Mouse (Mus musculus) forebrain, embryonic 14.5 days (tissue): ENCODE measurements around the gene Cds2. TPM values are rescaled to one million over a fixed set of nuclear protein-coding genes. Genes with fewer than 3 reads are reported as not detected.
A peak's percentile ranks its signal among the peaks of the same experiment; 100 is the strongest.

Experiments
- ATAC-seq: fragments of 200-750 bp; cut with Nextera tagmentation; 2 replicates; pipeline ENCODE4 v1.8.0; 2017; ENCODE audit warnings: mild to moderate bottlenecking, moderate library complexity
- DNase-seq: peaks from one replicate; pipeline ENCODE4 v3.0.0-alpha.2; 2015; ENCODE audit warnings: low spot score
- H3K27ac ChIP-seq: fragments of 300-500 bp; sonication (generic); 2 replicates; pipeline ENCODE4 v1.5.1; 2014; ENCODE audit warnings: low read depth, mild to moderate bottlenecking, control low read depth, low read length, moderate library complexity
- H3K27me3 ChIP-seq: fragments of 300-500 bp; sonication (generic); replicated peaks from 2 replicates; pipeline ENCODE4 v1.6.1; 2014; ENCODE audit warnings: low read length, control low read depth, mixed read lengths; ENCODE audit not compliant: control insufficient read depth, insufficient read depth
- H3K36me3 ChIP-seq: fragments of 300-500 bp; sonication (generic); 2 replicates; pipeline ENCODE4 v1.6.1; 2014; ENCODE audit warnings: low read length, control low read depth; ENCODE audit not compliant: control insufficient read depth, insufficient read depth
- H3K4me1 ChIP-seq: fragments of 300-500 bp; sonication (generic); 2 replicates; pipeline ENCODE4 v1.6.1; 2014; ENCODE audit warnings: antibody characterized with exemption, low read length, control low read depth; ENCODE audit not compliant: control insufficient read depth, insufficient read depth
- H3K4me2 ChIP-seq: fragments of 300-500 bp; sonication (generic); 2 replicates; pipeline ENCODE4 v1.6.1; 2014; ENCODE audit warnings: mild to moderate bottlenecking, control low read depth, low read length
- H3K4me3 ChIP-seq: fragments of 300-500 bp; sonication (generic); 2 replicates; pipeline ENCODE4 v1.5.1; 2014; ENCODE audit warnings: low read depth, low read length, control low read depth
- H3K9ac ChIP-seq: fragments of 300-500 bp; sonication (generic); 2 replicates; pipeline ENCODE4 v1.6.1; 2014; ENCODE audit warnings: mild to moderate bottlenecking, low read length, control low read depth, moderate library complexity
- H3K9me3 ChIP-seq: fragments of 300-500 bp; sonication (generic); replicated peaks from 2 replicates; pipeline ENCODE4 v1.6.1; 2016; ENCODE audit warnings: low read length, control low read depth, mixed read lengths; ENCODE audit not compliant: control insufficient read depth
- WGBS: fragments of 180-500 bp; shearing (Covaris S2); extraction: QIAGEN DNeasy Blood & Tissue Kit; methylation state at CpG from one replicate; pipeline ENCODE4 v1.1.7; 2014; 5-methylcytosine and 5-hydroxymethylcytosine counted together
- polyA plus RNA-seq: library from polyadenylated mRNA; unstranded; fragments of >200 nt; fragmentation: Nextera tagmentation; extraction: Ambion mirVana; gene quantifications from 2 replicates; pipeline ENCODE4 v1.2.1, GENCODE M21; 2014

Cds2 gene
- polyA plus RNA-seq, 1 experiment from 2014 or later = 23.2 TPM

- H3K27me3 ChIP-seq = no peaks in the 10 kb centered on the region
- under 1% methylated on average over 46 of the region's 47 CpGs for WGBS
- peak overlapping the region; percentile 86 for H3K27ac ChIP-seq
- peak; percentile 27 for ATAC-seq
- peak overlapping the region; percentile 93 for H3K9ac ChIP-seq
- peaks cover 14% of the 10 kb centered on the region for H3K4me1 ChIP-seq
- peak overlapping the region; percentile 47 for H3K4me2 ChIP-seq
- H3K36me3 ChIP-seq = no peaks in the 10 kb centered on the region
- H3K9me3 ChIP-seq = no peaks in the 10 kb centered on the region
- peak overlapping the region; percentile 92 for H3K4me3 ChIP-seq
- peak; percentile 36 for DNase-seq
Measured at GRCm38 (mm10) chr2:132263421-132264265, 695 bp downstream of the Cds2 start.

GRCm38 (mm10) chr2:132264266-132264710, 1.3 kb downstream of the Cds2 start:
- H3K4me1 ChIP-seq = peaks cover 14% of the 10 kb centered on the region
- H3K27ac ChIP-seq = no peak overlapping the region
- H3K36me3 ChIP-seq = no peaks in the 10 kb centered on the region
- peak overlapping the region; percentile 92 for H3K4me3 ChIP-seq
- H3K9me3 ChIP-seq = no peaks in the 10 kb centered on the region
- H3K9ac ChIP-seq = peak overlapping the region; percentile 93
- whole genome bisulfite sequencing = 16% methylated on average over 6 of the region's 6 CpGs
- peak overlapping the region; percentile 47 for H3K4me2 ChIP-seq
- H3K27me3 ChIP-seq = no peaks in the 10 kb centered on the region
- DNase-seq = no peak
- no peak for ATAC-seq

GRCm38 (mm10) chr2:132265196-132265595, 2.2 kb downstream of the Cds2 start:
- H3K9me3 ChIP-seq = no peaks in the 10 kb centered on the region
- H3K27ac ChIP-seq = no peak overlapping the region
- H3K4me1 ChIP-seq = peaks cover 14% of the 10 kb centered on the region
- 92% methylated on average over 9 of the region's 9 CpGs for WGBS
- H3K27me3 ChIP-seq = no peaks in the 10 kb centered on the region
- peak overlapping the region; percentile 47 for H3K4me2 ChIP-seq
- DNase-seq = no peak
- no peak overlapping the region for H3K9ac ChIP-seq
- H3K36me3 ChIP-seq = no peaks in the 10 kb centered on the region
- H3K4me3 ChIP-seq = no peak overlapping the region
- ATAC-seq = no peak

- Histone ChIP-seq H3K4me1 (peaks cover 14% of the 10 kb centered on the region), H3K27me3 (no peaks in the 10 kb centered on the region), H3K4me2 (no peak overlapping the region), H3K9me3 (no peaks in the 10 kb centered on the region), H3K4me3 (no peak overlapping the region), H3K27ac (no peak overlapping the region), H3K9ac (no peak overlapping the region), H3K36me3 (no peaks in the 10 kb centered on the region)
- WGBS = 93% methylated on average over 3 of the region's 3 CpGs
- DNase-seq = no peak
- no peak for ATAC-seq
Measured at GRCm38 (mm10) chr2:132266086-132266485, 3.1 kb downstream of the Cds2 start.

- no peaks in the 10 kb centered on the region for H3K27me3 ChIP-seq
- H3K4me2 ChIP-seq = no peak overlapping the region
- H3K27ac ChIP-seq = no peak overlapping the region
- no peaks in the 10 kb centered on the region for H3K9me3 ChIP-seq
- no peak overlapping the region for H3K4me3 ChIP-seq
- H3K9ac ChIP-seq = no peak overlapping the region
- no peak for DNase-seq
- no peaks in the 10 kb centered on the region for H3K36me3 ChIP-seq
- H3K4me1 ChIP-seq = peaks cover 11% of the 10 kb centered on the region
- ATAC-seq = no peak
- WGBS = 96% methylated on average over 3 of the region's 3 CpGs
Measured at GRCm38 (mm10) chr2:132269217-132269616, 6.3 kb downstream of the Cds2 start.

- 82% methylated on average over 2 of the region's 2 CpGs for WGBS
- no peaks in the 10 kb centered on the region for H3K36me3 ChIP-seq
- H3K9me3 ChIP-seq = no peaks in the 10 kb centered on the region
- no peak for ATAC-seq
- DNase-seq = no peak
- no peaks in the 10 kb centered on the region for H3K4me1 ChIP-seq
- H3K4me3 ChIP-seq = no peak overlapping the region
- H3K4me2 ChIP-seq = no peak overlapping the region
- no peak overlapping the region for H3K9ac ChIP-seq
- H3K27ac ChIP-seq = no peak overlapping the region
- H3K27me3 ChIP-seq = no peaks in the 10 kb centered on the region
Measured at GRCm38 (mm10) chr2:132270331-132270951, 7.5 kb downstream of the Cds2 start.

- no peaks in the 10 kb centered on the region for H3K27me3 ChIP-seq
- no peak for ATAC-seq
- 71% methylated on average over 6 of the region's 6 CpGs for WGBS
- no peak overlapping the region for H3K9ac ChIP-seq
- no peak overlapping the region for H3K27ac ChIP-seq
- H3K4me3 ChIP-seq = no peak overlapping the region
- DNase-seq = no peak
- no peaks in the 10 kb centered on the region for H3K36me3 ChIP-seq
- H3K9me3 ChIP-seq = no peaks in the 10 kb centered on the region
- no peak overlapping the region for H3K4me2 ChIP-seq
- no peaks in the 10 kb centered on the region for H3K4me1 ChIP-seq
Measured at GRCm38 (mm10) chr2:132272694-132273389, 9.9 kb downstream of the Cds2 start.

GRCm38 (mm10) chr2:132275527-132275926, 12.6 kb downstream of the Cds2 start:
- no peak overlapping the region for H3K27ac ChIP-seq
- H3K4me2 ChIP-seq = no peak overlapping the region
- no peaks in the 10 kb centered on the region for H3K27me3 ChIP-seq
- no peaks in the 10 kb centered on the region for H3K9me3 ChIP-seq
- no peak overlapping the region for H3K9ac ChIP-seq
- ATAC-seq = no peak
- no peaks in the 10 kb centered on the region for H3K36me3 ChIP-seq
- H3K4me1 ChIP-seq = no peaks in the 10 kb centered on the region
- DNase-seq = no peak
- H3K4me3 ChIP-seq = no peak overlapping the region
- WGBS = 70% methylated on average over 4 of the region's 4 CpGs
